Mouse (Mus musculus) forebrain, embryonic 16.5 days (tissue): ENCODE data around the gene Nhp2. TPM values are rescaled to one million over a fixed set of nuclear protein-coding genes. Genes with fewer than 3 reads are reported as not detected.
A peak's percentile ranks its signal among the peaks of the same experiment; 100 is the strongest.

ENCODE experiments used
- ATAC-seq: fragments of 200-750 bp; cut with Nextera tagmentation; 2 replicates; pipeline ENCODE4 v1.8.0; 2017; ENCODE audit warnings: mild to moderate bottlenecking, moderate library complexity
- H3K27ac ChIP-seq: fragments of 300-500 bp; sonication (generic); 2 replicates; pipeline ENCODE4 v1.5.1; 2014; ENCODE audit warnings: low read length, control low read depth
- H3K27me3 ChIP-seq: fragments of 300-500 bp; sonication (generic); replicated peaks from 2 replicates; pipeline ENCODE4 v1.6.1; 2014; ENCODE audit warnings: low read length; ENCODE audit not compliant: control insufficient read depth, insufficient read depth
- H3K36me3 ChIP-seq: fragments of 300-500 bp; sonication (generic); 2 replicates; pipeline ENCODE4 v1.6.1; 2014; ENCODE audit not compliant: control insufficient read depth, insufficient read depth
- H3K4me1 ChIP-seq: fragments of 300-500 bp; sonication (generic); replicated peaks from 2 replicates; pipeline ENCODE4 v1.6.1; 2014; ENCODE audit warnings: low read length; ENCODE audit not compliant: control insufficient read depth, insufficient read depth
- H3K4me2 ChIP-seq: fragments of 300-500 bp; sonication (generic); 2 replicates; pipeline ENCODE4 v1.6.1; 2014; ENCODE audit warnings: mild to moderate bottlenecking, low read length, control low read depth
- H3K4me3 ChIP-seq: fragments of 300-500 bp; sonication (generic); replicated peaks from 2 replicates; pipeline ENCODE4 v1.5.1; 2014; ENCODE audit warnings: mild to moderate bottlenecking, low read length, control low read depth
- H3K9ac ChIP-seq: fragments of 300-500 bp; sonication (generic); replicated peaks from 2 replicates; pipeline ENCODE4 v1.6.1; 2014; ENCODE audit warnings: low read depth, low read length, control low read depth
- H3K9me3 ChIP-seq: fragments of 300-500 bp; sonication (generic); 2 replicates; pipeline ENCODE4 v1.6.1; 2016; ENCODE audit warnings: low read length; ENCODE audit not compliant: control insufficient read depth
- WGBS: fragments of 180-500 bp; shearing (Covaris S2); extraction: QIAGEN DNeasy Blood & Tissue Kit; methylation state at CpG from one replicate; pipeline ENCODE4 v1.1.7; 2014; 5-methylcytosine and 5-hydroxymethylcytosine counted together
- polyA plus RNA-seq: library from polyadenylated mRNA; unstranded; fragments of >200 nt; fragmentation: Nextera tagmentation; extraction: Ambion mirVana; gene quantifications from 2 replicates; pipeline ENCODE4 v1.2.1, GENCODE M21; 2015

Nhp2 gene
- polyA plus RNA-seq = 94.1 and 97.9 TPM in 2 replicates

- Histone ChIP-seq H3K4me3 (peak within 1 kb of the TSS; percentile 61), H3K36me3 (peaks cover 18% of the 10 kb centered on the region), H3K27ac (no peak within 1 kb of the TSS), H3K27me3 (no peaks in the 10 kb centered on the region), H3K9me3 (no peaks in the 10 kb centered on the region), H3K9ac (peak within 1 kb of the TSS; percentile 54), H3K4me2 (peak within 1 kb of the TSS; percentile 65), H3K4me1 (peaks cover 22% of the 10 kb centered on the region)
- ATAC-seq = peak; percentile 96
- WGBS = under 1% methylated on average over 51 of the region's 51 CpGs
These were observed at the start of gene Nhp2 for GRCm38 (mm10) chr11:51619409-51620060. TSS of gene Nhp2 (plus strand) at chr11:51619735.

- 49% methylated on average over 4 of the region's 4 CpGs for WGBS
These were observed 43.1 kb upstream of the Nhp2 start for GRCm38 (mm10) chr11:51576454-51576853.

GRCm38 (mm10) chr11:51577587-51577986 lies 41.9 kb upstream of the Nhp2 start:
- WGBS = 90% methylated on average over 7 of the region's 7 CpGs
- H3K36me3 ChIP-seq = no peaks in the 10 kb centered on the region
- no peak for ATAC-seq
- peaks cover 6% of the 10 kb centered on the region for H3K4me1 ChIP-seq
- no peak overlapping the region for H3K9ac ChIP-seq
- H3K27me3 ChIP-seq = no peaks in the 10 kb centered on the region
- H3K9me3 ChIP-seq = no peaks in the 10 kb centered on the region
- H3K4me2 ChIP-seq = no peak overlapping the region
- no peak overlapping the region for H3K4me3 ChIP-seq
- H3K27ac ChIP-seq = no peak overlapping the region

More at GRCm38 (mm10) chr11:51576454-51576853, 43.1 kb upstream of the Nhp2 start:
- no peaks in the 10 kb centered on the region for H3K9me3 ChIP-seq
- no peak overlapping the region for H3K9ac ChIP-seq
- H3K4me2 ChIP-seq = no peak overlapping the region
- H3K36me3 ChIP-seq = no peaks in the 10 kb centered on the region
- ATAC-seq = no peak
- no peaks in the 10 kb centered on the region for H3K27me3 ChIP-seq
- no peak overlapping the region for H3K4me3 ChIP-seq
- H3K27ac ChIP-seq = peak overlapping the region; percentile 50; the same call in 1 of the 2 replicates
- H3K4me1 ChIP-seq = peaks cover 6% of the 10 kb centered on the region

- no peak for ATAC-seq
- Histone ChIP-seq H3K4me3 (no peak overlapping the region), H3K27ac (no peak overlapping the region), H3K9me3 (no peaks in the 10 kb centered on the region), H3K4me2 (no peak overlapping the region), H3K4me1 (peaks cover 8% of the 10 kb centered on the region), H3K9ac (no peak overlapping the region), H3K27me3 (no peaks in the 10 kb centered on the region), H3K36me3 (no peaks in the 10 kb centered on the region)
- 54% methylated on average over 4 of the region's 4 CpGs for WGBS
These were observed 40.5 kb upstream of the Nhp2 start for GRCm38 (mm10) chr11:51579024-51579423.

DNA sequence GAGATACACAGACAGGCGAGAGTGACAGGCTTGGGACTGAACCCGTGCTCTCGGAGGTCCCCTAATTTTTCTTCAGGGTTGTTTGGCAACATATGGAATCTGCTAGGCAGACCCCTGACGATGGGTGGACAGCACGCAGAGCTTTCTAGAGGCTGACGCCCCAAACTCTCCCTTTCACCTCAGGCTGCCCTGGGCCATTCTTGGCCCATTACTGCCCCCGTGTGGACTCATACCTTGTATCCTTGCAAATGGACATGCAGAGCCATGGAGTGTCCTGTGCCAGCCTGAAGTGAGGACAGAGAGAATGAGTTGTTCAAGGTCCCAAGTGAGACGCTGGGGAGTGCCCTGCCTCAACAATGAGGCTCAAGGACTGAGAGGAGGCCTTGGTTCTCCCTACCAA lies 36.8 kb upstream of the Nhp2 start:
- peaks cover 7% of the 10 kb centered on the region; the same call in 1 of the 2 replicates for H3K36me3 ChIP-seq
- H3K9me3 ChIP-seq = no peaks in the 10 kb centered on the region
- H3K4me3 ChIP-seq = no peak overlapping the region
- peaks cover 14% of the 10 kb centered on the region for H3K4me1 ChIP-seq
- ATAC-seq = no peak
- H3K9ac ChIP-seq = no peak overlapping the region
- no peak overlapping the region for H3K4me2 ChIP-seq
- H3K27me3 ChIP-seq = no peaks in the 10 kb centered on the region
- H3K27ac ChIP-seq = no peak overlapping the region
- WGBS = 24% methylated on average over 8 of the region's 8 CpGs

GRCm38 (mm10) chr11:51584057-51584430 lies 35.5 kb upstream of the Nhp2 start:
- Histone ChIP-seq H3K27ac (peak overlapping the region; percentile 96), H3K4me1 (peaks cover 14% of the 10 kb centered on the region), H3K9me3 (no peaks in the 10 kb centered on the region), H3K9ac (peak overlapping the region; percentile 80), H3K4me3 (peak overlapping the region; percentile 70), H3K27me3 (no peaks in the 10 kb centered on the region), H3K4me2 (peak overlapping the region; percentile 88), H3K36me3 (peaks cover 11% of the 10 kb centered on the region; the same call in 1 of the 2 replicates)
- WGBS = 6% methylated on average over 9 of the region's 9 CpGs
- peak; percentile 26 for ATAC-seq

DNA sequence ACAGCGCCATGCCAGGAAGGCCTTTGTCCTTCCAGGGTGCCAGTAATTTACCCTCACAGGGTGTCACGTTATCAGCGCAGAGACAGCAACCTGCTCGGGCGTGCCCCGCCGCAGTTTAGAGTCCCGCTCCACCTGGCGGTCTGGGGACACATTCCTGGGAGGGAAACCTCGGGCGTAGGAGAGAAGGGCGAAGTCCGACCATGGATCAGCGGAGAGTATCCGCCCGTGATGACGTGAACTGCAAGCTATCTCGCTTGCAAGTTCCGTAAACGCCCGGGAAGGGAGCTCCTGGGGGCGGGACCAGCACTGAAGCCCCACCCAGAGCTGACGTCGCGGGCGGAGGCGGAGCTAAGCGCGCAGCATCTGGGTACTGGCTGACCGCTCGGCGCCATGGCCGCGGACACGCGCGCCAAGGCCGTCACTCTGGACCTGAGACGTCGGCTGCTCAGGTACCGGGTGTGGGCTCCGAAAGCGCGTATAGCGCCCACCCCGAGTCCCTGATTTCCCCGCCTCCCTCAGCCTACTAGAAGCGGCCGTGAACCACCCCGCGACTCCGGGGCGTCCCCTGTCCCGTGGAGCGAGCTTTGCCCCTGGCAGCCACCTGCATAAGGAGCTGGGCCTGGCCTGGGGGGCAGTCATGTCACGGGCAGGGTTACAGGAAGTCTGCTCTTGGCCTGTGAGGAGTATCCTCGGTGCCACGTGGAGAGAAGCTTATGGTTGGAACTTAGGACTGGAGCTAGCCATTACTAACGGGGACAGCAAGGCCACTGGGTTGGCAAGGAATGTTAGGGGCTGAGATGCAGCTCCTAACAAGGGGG lies 34.9 kb upstream of the Nhp2 start, which contains the start of gene Phykpl:
Phykpl (plus strand) TSS at position 327 of the 818 bp plus-strand sequence.
- H3K27ac ChIP-seq = peak within 1 kb of the TSS; percentile 96
- peak within 1 kb of the TSS; percentile 88 for H3K4me2 ChIP-seq
- H3K9ac ChIP-seq = peak within 1 kb of the TSS; percentile 80
- peaks cover 14% of the 10 kb centered on the region for H3K4me1 ChIP-seq
- H3K27me3 ChIP-seq = no peaks in the 10 kb centered on the region
- peak; percentile 94 for ATAC-seq
- no peaks in the 10 kb centered on the region for H3K9me3 ChIP-seq
- H3K36me3 ChIP-seq = peaks cover 11% of the 10 kb centered on the region; the same call in 1 of the 2 replicates
- under 1% methylated on average over 59 of the region's 59 CpGs for WGBS
- H3K4me3 ChIP-seq = peak within 1 kb of the TSS; percentile 70

GRCm38 (mm10) chr11:51585608-51586252 lies 33.8 kb upstream of the Nhp2 start:
- ATAC-seq = no peak
- Histone ChIP-seq H3K36me3 (peaks cover 11% of the 10 kb centered on the region; the same call in 1 of the 2 replicates), H3K27ac (peak overlapping the region; percentile 96; the same call in 1 of the 2 replicates), H3K9ac (peak overlapping the region; percentile 80), H3K4me3 (peak overlapping the region; percentile 70; the same call in 1 of the 2 replicates), H3K4me2 (peak overlapping the region; percentile 88), H3K27me3 (no peaks in the 10 kb centered on the region), H3K9me3 (no peaks in the 10 kb centered on the region), H3K4me1 (peaks cover 14% of the 10 kb centered on the region)
- WGBS = 62% methylated on average over 8 of the region's 8 CpGs

GRCm38 (mm10) chr11:51586411-51586810 lies 33.1 kb upstream of the Nhp2 start:
- Histone ChIP-seq H3K36me3 (peaks cover 13% of the 10 kb centered on the region), H3K4me2 (no peak overlapping the region), H3K4me3 (no peak overlapping the region), H3K27ac (no peak overlapping the region), H3K4me1 (peaks cover 14% of the 10 kb centered on the region), H3K9me3 (no peaks in the 10 kb centered on the region), H3K9ac (no peak overlapping the region), H3K27me3 (no peaks in the 10 kb centered on the region)
- 87% methylated on average over 13 of the region's 13 CpGs for WGBS
- no peak for ATAC-seq
